Mouse (Mus musculus) adrenal gland, postnatal 4 days (tissue): ENCODE measurements at regions not wholly inside any gene's neighbourhood (a gene's known extent, or its start where the extent isn't known, plus 50 kb on each side); places are given as distances from the start of the nearest gene placed in this dataset.

Source experiments
- DNase-seq, 2 experiments: peaks; one replicate each; pipeline ENCODE4 v3.0.0; 2021 to 2022; ENCODE audit warnings: low spot score in 2 of 2, mixed read lengths in 2 of 2

- no peak for DNase-seq
Measured at GRCm38 (mm10) chr11:44155591-44155990, 244.3 kb upstream of the Il12b start.

GRCm38 (mm10) chr11:44156081-44156480 is 243.8 kb upstream of the Il12b start:
- DNase-seq = peak in 1 of 2 experiments; percentile 4

- DNase-seq = no peak
Measured at GRCm38 (mm10) chr11:44156490-44157345, 243.1 kb upstream of the Il12b start.

DNA sequence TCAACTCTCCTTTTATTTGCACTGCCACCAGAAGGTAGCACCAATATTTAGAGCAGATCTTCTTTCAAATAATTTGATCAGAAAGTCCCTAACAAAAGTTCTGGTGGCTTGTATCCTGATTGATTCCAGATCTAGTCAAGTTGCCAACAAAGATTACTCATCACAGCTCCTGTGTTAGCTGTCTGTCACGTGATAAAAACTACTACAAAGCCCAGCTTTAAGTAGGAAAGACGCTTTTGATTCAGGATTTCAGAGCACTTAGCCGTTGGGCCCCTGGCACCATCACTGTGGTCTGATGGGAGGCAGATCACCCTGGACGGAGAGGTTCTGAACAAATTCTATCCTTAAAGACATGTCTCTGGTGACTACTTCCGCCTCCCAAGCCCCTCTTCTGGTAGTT is 241.6 kb upstream of the Il12b start:
- DNase-seq = no peak

DNA sequence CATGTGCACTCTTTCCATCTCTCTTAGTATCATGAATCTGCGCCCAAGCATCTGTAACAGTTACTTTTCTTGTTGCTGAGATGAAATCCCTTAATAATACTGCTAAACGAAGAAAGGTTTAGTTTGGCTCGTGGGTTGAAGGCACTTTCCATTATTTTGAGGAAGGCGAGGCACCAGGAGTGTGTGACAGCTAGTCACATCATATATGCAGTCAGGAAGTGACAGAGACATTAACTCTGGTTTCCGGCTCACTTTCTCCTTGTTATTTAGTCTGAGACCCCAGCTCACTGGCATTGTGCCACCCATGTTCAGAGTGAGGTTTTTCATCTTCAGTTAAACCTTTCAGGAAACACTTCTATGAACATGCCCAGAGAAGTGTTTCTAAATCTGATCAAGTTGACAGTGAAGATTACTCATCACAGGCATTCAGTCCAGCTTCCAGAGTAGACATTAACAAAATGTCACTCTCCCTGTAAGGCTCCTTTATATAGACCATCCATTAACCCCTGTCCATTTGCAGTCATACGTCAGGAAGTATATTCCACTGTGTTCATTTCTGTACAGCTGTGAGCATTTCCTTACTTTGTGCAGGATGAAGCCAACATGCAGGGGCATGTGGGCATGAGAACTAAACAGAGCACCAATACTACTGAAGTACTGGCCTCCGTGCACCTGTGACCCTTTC is 238.0 kb upstream of the Il12b start:
- no peak for DNase-seq

GRCm38 (mm10) chr11:44163049-44163448 is 236.8 kb upstream of the Il12b start:
- DNase-seq = no peak

GRCm38 (mm10) chr11:44163748-44164147 is 236.1 kb upstream of the Il12b start:
- DNase-seq = no peak

DNA sequence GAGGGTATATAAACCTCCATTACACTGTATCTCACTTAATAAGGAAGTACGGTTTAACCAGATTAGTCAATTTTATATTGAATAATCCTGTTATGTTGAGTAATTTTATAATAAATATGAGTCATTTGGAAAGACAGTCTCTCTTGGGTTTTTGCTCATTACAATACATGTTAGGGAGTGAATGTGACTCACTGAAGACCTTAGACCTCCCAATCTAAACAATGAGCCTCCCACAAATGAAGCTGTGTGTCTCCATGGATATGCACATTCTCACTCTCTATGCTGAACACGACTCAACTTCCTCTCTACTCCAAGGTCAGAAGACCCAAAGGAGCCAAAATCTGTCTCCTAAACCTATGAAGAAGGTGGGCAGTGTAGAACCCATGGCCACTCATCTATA is 235.7 kb upstream of the Il12b start:
- no peak for DNase-seq

- DNase-seq = no peak
Measured at GRCm38 (mm10) chr11:44167724-44168500, 232.0 kb upstream of the Il12b start.

DNA sequence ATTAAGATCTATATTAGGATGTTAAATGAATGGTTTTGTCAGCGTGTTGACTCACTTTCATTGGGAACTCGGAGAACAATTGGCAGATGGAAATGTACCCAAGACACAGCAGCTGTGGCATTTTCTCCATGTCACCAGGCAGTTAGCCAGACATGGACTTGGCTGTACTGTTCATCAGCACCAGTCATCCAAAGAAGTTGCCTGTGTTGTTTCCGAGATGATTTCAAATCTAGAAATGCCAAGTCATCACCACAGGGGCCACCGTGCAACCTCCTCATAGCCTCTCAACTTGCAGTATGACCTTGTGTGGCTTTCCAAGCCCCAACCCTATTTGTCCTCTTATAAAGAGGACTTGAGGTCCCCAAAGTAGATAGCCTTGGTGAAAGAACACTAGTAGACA is 227.4 kb upstream of the Il12b start:
- DNase-seq = no peak

DNA sequence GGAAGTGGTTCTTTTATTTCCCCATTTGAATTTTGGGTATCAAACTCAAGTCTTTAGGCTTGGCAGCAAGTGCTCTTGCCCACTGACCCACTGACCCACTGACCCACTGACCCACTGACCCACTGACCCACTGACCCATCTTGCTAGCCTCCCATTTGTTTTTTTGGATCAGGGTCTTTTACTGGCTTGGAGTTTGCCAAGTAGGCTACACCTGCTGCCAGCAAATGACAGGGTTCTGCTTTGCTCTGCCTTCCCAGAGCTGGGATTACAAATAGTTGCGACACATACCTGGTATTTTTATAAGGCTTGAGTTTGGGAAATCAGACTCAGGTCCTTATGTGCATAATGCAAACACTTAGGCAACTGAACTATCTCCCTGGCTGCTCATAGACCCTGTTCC is 226.7 kb upstream of the Il12b start:
- DNase-seq = no peak

DNA sequence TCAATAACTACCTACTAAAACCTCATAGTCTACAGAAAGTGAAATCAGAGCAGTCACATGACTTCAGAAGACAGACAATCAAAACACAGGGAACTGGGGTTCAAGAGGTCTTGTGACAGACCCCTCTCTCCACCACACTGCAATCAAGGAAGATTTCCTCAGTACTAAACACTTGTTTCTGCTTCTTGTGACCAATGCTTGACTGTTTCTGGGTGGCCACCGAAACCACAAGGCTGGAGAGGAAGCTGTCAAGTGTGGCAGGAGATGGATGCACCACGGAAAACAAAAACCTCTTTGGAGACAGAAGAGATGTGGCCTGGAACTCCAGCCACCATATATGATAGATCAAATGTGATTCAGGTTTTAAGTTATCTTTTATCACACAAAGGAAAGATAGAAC is 225.3 kb upstream of the Il12b start:
- no peak for DNase-seq

DNA sequence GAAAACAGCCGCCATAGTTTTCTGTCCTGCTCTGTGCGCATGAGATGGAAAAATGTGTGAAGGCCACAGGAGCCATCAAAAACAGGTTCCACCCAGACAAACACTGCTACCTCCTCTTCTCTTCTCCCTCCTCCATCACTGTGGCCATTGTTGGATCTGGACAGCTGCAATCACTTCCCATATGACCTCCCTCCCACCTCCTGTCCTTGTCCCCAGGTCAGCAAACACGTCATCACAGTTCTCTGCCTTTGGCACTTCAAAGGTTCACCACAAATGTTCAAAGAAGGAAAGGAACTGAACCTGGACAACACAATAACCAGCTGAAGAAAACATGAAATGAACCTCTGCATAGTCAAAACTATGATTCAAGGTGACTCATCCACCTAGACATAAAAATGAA is 220.2 kb upstream of the Il12b start:
- DNase-seq = no peak

DNA sequence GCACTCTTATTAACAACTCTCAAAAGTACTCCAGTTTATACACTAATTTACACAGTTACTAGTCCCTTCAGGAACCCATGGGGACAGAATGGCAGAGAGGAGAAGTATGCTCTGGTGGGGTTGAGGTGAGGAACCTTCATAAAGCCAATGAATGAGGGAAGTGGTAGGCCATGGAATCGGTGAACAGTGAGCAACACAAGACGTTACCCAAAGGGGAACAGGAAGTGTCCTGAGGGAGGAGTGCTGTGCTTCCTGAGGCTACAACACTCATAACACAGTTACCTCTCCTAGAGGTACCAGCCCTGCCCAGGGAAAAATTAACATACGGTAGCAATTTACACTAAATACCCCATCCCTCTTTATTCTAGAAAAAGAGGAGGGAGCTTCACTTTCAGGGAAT is 216.0 kb upstream of the Il12b start:
- DNase-seq = no peak

DNA sequence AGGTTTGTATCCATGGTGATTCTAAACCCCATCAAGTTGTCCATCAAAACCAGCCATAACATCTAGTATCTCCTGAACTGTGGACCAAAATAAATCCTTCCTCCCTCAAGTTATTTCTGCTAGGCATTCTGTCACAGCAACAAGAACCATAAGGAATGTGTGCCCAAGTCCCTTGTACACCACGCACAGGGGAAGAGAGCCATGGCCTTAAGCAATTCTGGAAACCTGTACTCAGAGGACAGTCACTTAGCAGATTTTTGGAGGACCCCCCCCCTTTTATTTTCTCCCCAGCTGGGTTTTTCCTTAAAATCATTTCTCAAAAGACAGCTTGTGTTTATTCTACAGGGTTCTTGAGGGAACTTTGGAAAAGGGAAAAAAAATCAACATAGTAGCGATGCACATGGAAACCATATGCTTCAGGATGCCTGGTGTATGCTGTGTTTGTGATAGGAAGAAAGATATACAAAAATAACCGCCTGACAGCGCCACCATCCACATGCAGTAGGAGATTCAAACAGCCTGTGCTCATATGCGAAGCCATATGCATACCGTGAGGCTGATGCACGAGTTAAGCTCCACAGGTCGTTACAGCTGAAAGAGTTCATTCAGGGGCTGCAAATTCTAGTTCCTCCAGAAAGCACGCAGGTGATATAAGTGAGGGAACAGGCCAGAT is 214.5 kb upstream of the Il12b start:
- no peak for DNase-seq

DNA sequence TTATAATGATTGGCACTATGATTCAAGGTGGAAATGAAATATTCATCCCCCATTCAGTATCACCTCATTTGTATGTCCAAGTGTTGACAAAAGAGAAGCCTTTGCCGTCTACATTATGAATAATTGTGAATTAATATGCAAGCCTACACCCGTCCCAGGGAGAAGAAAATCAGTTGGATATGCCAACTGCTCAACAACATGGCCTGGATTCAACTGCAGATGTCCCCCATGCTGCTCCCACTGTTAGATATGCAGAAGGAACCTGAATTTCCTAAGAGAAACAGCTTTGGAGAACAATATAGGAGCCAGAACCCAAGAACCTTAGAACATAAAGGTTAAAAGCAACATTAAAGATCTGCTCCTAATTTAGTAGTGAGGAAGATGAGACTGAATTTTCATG is 211.7 kb upstream of the Il12b start:
- no peak for DNase-seq

GRCm38 (mm10) chr11:44193806-44194205 is 206.1 kb upstream of the Il12b start:
- DNase-seq = no peak

GRCm38 (mm10) chr11:44202716-44203115 is 197.1 kb upstream of the Il12b start:
- DNase-seq = no peak

- DNase-seq = no peak
Measured at GRCm38 (mm10) chr11:44204384-44204783, 195.5 kb upstream of the Il12b start.

- DNase-seq = no peak
Measured at GRCm38 (mm10) chr11:44206866-44207265, 193.0 kb upstream of the Il12b start.

DNA sequence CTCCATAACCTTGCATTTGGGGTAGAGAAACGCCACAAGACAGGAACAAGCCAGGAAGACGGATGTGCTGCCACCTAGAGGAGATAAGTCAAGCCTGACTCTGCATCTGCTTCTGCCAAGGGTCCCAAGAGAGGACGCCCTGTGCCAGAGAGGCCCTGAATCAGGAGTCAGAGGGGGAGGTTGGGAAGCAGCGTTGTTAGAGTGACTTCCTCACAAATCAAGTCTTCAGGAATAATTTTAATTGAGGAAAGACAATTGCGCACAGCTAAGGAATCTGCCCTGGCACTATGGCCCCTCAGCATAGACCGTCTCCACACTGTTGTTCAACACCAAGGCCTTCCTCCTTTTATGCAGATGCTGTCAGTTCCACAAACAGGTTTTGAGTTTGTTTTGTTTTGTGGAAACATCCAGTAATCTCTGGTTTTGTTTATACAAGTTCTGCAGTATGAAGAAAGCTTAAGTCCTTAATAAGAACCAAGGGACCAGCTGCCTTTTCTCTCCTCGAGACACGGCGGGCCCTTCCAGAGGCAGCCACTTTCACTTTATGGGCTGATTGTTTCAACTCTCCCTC is 187.9 kb upstream of the Il12b start:
- peak in 1 of 2 experiments; percentile 9 for DNase-seq
